Mouse (Mus musculus) left cerebral cortex, adult 2 months (tissue): ENCODE measurements around the gene Ssc5d. TPM values are rescaled to one million over a fixed set of nuclear protein-coding genes. Genes with fewer than 3 reads are reported as not detected.
A peak's percentile ranks its signal among the peaks of the same experiment; 100 is the strongest.

Experiments
- DNase-seq, 2 experiments: peaks; one replicate each; pipeline ENCODE4 v3.0.0; 2021 to 2022; ENCODE audit warnings: low spot score in 2 of 2, mixed read lengths in 1 of 2; ENCODE audit errors: extremely low spot score in 1 of 2
- H3K27ac ChIP-seq: fragments of 200-600 bp; 2 replicates; pipeline ENCODE4 v1.8.1; 2022
- H3K4me3 ChIP-seq: fragments of 200-600 bp; 2 replicates; pipeline ENCODE4 v1.8.1; 2022
- CTCF ChIP-seq: fragments of 200-600 bp; IDR thresholded peaks from 2 replicates; pipeline ENCODE4 v1.8.1; 2022; ENCODE audit warnings: antibody characterized with exemption, mild to moderate bottlenecking, moderate library complexity
- intact Hi-C: fragments of 180-260 bp; cut with DNase I; formaldehyde crosslinking; loops from one replicate; pipeline ENCODE4 v1.15.1; 2025
- total RNA-seq, 2 experiments: library from RNA; stranded (reverse); gene quantifications; 2 replicates each; pipeline ENCODE4 v1.2.3; 2021

The Ssc5d gene
- total RNA-seq, 2 experiments from 2014 or later, result 2.8 to 4.4 TPM

GRCm38 (mm10) chr7:4902404-4902803, 23.2 kb upstream of the Ssc5d start:
- no peak for TF ChIP-seq CTCF
- H3K27ac ChIP-seq, result no peak overlapping the region
- DNase-seq, result no peak
- no peak overlapping the region for H3K4me3 ChIP-seq
- intact Hi-C loops, result no loop called here

GRCm38 (mm10) chr7:4906466-4906950, 19.1 kb upstream of the Ssc5d start, which contains the start of gene Gm36210:
Gene Gm36210, minus strand, starts transcription at chr7:4906516.
- TF ChIP-seq CTCF, result no peak
- Histone ChIP-seq H3K27ac (no peak within 1 kb of the TSS), H3K4me3 (no peak within 1 kb of the TSS)
- intact Hi-C loops, result no loop called here
- DNase-seq, result no peak

- no peak overlapping the region for H3K4me3 ChIP-seq
- intact Hi-C loops, result loop anchor here (1.0 kb wide), 1 partner anchor 29 kb away; no protein-coding TSS in a partner anchor
- peak; percentile 54 to 55 for DNase-seq
These were observed 14.0 kb upstream of the Ssc5d start for GRCm38 (mm10) chr7:4911561-4911960.

GRCm38 (mm10) chr7:4912248-4912647, 13.3 kb upstream of the Ssc5d start:
- no peak for TF ChIP-seq CTCF
- intact Hi-C loops, result no loop called here
- Histone ChIP-seq H3K4me3 (no peak overlapping the region), H3K27ac (no peak overlapping the region)
- no peak for DNase-seq

More at GRCm38 (mm10) chr7:4911561-4911960, 14.0 kb upstream of the Ssc5d start:
- no peak overlapping the region for H3K27ac ChIP-seq
- TF ChIP-seq CTCF, result peak; percentile 66

DNA sequence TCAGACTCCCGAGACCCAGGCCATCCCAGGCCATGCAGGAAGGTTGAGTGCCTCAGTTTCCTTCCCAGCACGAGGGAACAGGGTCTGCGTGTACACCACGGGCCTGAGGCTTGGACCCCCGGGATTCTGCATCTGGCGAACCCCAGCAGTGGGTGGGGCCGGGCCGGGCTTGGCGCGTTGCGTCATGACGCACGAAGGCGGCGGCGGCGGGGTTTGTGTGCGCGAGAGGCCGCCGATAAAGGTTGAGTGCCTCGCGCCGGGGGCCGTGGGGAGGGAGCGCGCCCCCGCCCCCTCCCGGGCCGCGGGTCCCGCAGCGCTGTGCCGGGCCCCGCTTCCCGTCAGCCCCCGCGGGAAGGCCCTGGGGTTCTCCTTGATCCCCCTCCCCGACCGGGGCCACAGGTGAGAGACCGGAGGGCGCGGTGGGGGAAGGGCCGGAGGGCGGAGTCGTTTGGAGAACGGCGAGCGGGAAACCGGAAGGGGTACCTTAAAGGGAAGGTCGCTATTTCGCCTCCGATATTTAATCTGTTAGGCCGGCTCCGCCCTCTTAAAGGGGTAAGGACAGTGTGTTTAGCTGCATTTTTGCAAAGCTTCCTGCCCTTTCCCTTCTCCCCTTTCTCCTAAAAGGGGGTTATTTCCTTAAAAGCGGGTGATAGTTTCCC, 10.4 kb upstream of the Ssc5d start, which contains the start of gene Zfp628:
Gene Zfp628 (plus strand): TSS at position 211 of the 659 bp plus-strand sequence.
- Histone ChIP-seq H3K4me3 (peak within 1 kb of the TSS; percentile 69), H3K27ac (peak within 1 kb of the TSS; percentile 99)
- no peak for TF ChIP-seq CTCF
- peak; percentile 95 for DNase-seq
- intact Hi-C loops, result loop anchor here (2.0 to 5.0 kb wide), 3 partner anchors 48 to 103 kb away; partner anchors contain the start of genes Shisa7 and Ube2s

GRCm38 (mm10) chr7:4915669-4916416, 9.7 kb upstream of the Ssc5d start:
- no peak for TF ChIP-seq CTCF
- H3K27ac ChIP-seq, result peak overlapping the region; percentile 99
- no peak for DNase-seq
- intact Hi-C loops, result loop anchor here (2.0 to 5.0 kb wide), 3 partner anchors 49 to 104 kb away; partner anchors contain the start of genes Shisa7 and Ube2s
- H3K4me3 ChIP-seq, result peak overlapping the region; percentile 69

- H3K27ac ChIP-seq, result no peak overlapping the region
- no peak overlapping the region for H3K4me3 ChIP-seq
- no peak for TF ChIP-seq CTCF
- intact Hi-C loops, result loop anchor here (5.0 kb wide), 1 partner anchor 105 kb away; the partner anchor contains the start of gene Ube2s
- DNase-seq, result no peak
These were observed 8.1 kb upstream of the Ssc5d start for GRCm38 (mm10) chr7:4917494-4917893.

GRCm38 (mm10) chr7:4918681-4919080, 6.9 kb upstream of the Ssc5d start:
- Histone ChIP-seq H3K4me3 (no peak overlapping the region), H3K27ac (no peak overlapping the region)
- TF ChIP-seq CTCF, result no peak
- intact Hi-C loops, result loop anchor here (5.0 kb wide), 1 partner anchor 106 kb away; the partner anchor contains the start of gene Ube2s
- DNase-seq, result no peak

DNA sequence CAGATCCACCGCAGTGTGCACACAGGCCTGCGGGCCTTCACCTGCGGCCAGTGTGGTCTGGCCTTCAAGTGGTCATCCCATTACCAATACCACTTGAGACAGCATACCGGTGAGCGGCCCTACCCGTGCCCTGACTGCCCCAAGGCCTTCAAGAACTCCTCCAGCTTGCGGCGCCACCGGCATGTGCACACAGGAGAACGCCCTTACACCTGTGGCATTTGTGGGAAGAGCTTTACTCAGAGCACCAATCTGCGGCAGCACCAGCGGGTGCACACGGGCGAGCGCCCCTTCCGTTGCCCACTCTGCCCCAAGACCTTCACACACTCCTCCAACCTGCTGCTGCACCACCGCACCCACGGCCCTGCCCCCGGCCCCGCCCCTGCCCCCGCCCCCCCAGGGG, 6.5 kb upstream of the Ssc5d start:
- intact Hi-C loops, result loop anchor here (5.0 kb wide), 1 partner anchor 107 kb away; the partner anchor contains the start of gene Ube2s
- DNase-seq, result no peak
- no peak for TF ChIP-seq CTCF
- Histone ChIP-seq H3K4me3 (no peak overlapping the region), H3K27ac (no peak overlapping the region)

- no peak for TF ChIP-seq CTCF
- no peak for DNase-seq
- H3K4me3 ChIP-seq, result no peak overlapping the region
- intact Hi-C loops, result loop anchor here (5.0 kb wide), 1 partner anchor 108 kb away; the partner anchor contains the start of gene Ube2s
- no peak overlapping the region for H3K27ac ChIP-seq
These were observed 5.6 kb upstream of the Ssc5d start for GRCm38 (mm10) chr7:4919971-4920370.

GRCm38 (mm10) chr7:4920496-4920895, 5.1 kb upstream of the Ssc5d start:
- Histone ChIP-seq H3K27ac (no peak overlapping the region), H3K4me3 (no peak overlapping the region)
- no peak for TF ChIP-seq CTCF
- intact Hi-C loops, result no loop called here
- no peak for DNase-seq
